Mouse (Mus musculus): Measurements from ENCODE around the gene Adig. TPM values are rescaled to one million over a fixed set of nuclear protein-coding genes. Genes with fewer than 3 reads are reported as not detected.

Gene Adig
- 10 to 100 TPM in 1 of 4 experiments, 1 to 10 TPM in 3; 3.6 to 11.6 (median 6.1) TPM for total RNA-seq (2022)

DNA sequence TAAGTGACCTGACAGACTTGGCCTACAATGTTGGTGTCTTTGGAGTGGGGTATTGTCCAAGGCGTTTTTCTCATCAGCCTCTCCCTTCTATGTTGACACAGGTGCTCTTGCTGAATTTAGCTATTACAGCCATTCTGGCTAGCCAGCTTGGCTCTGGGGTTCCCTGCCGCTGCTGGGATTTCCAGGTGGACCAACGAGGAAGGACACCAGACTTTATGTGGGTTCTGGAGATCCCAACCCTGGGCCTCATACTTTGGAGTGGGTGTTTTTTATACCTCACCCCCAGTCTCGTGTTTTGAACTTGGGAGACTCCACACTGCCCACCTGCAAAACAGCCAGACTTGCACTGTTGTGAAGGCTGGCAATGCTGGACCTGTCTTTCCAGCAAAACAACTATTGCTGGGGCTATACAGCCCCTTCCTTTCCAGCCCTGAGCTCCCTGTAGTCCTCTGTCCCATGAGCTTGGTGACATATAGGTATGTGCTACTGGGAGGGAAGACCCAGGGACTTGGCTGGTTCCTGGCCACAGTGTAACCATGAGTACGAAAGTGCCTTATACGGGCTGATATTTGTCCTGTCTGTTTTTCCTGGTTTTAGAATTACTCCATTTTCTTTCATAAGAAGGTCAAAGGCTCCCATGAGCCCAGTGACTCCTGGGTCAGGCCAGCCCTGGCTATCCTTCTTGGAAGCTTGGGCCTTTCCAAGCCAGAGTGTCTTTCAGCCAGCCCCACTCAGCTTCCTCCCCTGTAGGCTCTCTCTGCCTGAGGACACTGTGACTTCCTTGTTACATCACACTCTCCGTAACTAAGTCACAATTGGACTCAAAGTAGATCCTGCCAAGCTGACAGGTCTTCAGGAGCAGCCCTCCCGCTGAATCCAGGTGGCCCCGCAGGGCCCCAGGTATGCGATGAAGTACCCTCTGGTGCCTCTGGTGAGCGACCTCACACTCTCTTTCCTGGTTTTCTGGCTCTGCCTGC is at the start of gene Adig:
TSS of gene Adig (plus strand) at position 777 of the 977 bp plus-strand sequence.
- DNase-seq (ENCODE audit: low spot score): no peak

DNA sequence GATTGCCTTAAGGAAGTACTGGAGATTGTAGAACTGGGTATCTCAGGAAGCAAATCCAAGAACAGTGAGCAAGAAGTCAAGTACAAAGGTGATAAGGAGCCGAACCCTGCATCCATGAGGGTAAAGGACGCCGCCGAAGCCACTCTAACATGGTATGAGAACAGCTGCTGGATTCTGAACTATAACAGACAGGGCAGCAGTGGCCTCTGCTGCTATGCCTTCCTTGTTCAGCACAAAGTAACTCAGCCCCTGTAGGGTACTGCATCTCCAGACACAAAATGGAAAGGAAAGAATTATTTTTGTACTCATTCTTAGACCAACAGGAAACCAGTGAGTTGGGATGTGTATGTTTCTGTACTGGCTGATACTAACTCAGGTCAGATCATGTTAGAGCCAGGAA is 46.0 kb upstream of the Adig start:
- DNase-seq (ENCODE audit: low spot score): no peak

DNA sequence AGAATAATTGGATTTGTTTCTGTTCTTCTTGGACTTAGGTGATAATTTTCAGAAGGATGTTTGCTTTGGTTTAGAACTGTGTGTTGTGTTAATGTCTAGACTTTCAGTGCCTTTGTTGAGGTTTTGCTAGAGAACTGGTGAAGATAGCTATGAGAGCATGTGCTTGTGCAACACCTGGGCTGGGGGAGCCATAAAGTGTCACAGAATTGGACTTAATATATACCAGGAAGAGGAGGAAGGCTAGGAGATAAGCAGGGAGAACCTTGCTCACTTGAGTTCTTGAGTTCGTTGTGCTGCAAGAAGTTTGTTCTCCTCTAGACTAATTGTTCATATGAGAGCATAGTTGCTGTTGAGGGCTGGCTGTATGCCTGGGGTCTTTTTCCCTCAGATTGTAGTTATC is 44.8 kb upstream of the Adig start:
- DNase-seq (ENCODE audit: low spot score): no peak

DNA sequence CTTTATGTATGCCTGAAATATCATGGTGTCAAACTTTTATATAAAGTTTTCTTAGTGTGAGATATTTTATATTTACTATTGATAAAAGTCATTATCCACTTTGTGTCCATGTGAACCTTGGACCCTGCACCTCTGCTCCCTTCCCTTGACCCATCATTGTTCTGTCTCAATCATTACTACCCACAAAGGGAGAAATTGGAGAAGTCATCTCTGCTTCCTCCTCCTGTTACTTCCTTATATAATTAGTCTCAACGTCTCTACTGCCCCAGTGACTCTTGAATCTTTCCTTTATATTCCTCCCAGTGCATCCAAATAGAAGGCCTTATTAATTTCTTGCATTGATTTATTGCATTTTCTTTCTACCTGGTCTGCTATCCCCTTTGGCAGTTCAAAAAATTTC is 40.0 kb upstream of the Adig start:
- no peak for DNase-seq (ENCODE audit: low spot score)

DNA sequence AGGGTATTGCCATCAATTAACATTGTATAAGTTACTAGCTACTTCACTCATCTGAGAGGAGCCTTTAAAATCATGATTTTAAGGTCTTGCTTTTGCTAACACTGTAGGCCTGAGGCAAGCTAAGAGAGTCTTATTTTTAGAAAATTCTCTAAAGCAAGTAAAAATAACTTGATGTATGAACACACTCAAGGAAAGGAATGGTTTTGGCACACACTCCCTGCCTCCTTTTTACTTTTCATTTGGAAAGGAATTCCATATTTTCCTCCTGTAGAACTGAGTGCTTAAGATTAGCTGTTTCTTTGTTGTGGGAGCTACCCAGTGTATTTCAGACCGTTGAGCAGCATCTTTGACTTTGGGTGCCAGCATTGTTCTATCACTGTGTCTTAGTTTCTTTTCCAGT is 28.3 kb upstream of the Adig start:
- DNase-seq (ENCODE audit: low spot score): no peak

DNA sequence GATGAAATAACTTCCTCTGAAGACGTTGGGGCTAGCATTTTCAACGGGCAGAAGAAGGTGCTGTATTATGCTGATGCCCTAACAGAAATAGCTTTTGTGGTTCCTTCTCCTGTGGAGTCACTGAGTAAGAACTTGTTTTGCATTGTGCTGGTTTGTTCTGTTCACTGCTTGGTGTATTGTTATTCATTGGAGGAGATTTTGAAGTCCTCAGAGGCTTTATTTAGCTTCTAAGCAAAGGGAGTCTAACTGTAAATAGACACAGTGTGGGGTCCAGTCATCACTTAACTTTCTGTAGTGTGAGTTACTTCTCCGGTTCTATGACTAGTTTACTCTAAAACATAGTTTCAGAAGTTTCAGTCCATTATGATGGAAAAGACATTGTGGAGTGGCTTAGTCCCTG is 24.8 kb upstream of the Adig start:
- DNase-seq (ENCODE audit: low spot score): no peak

DNA sequence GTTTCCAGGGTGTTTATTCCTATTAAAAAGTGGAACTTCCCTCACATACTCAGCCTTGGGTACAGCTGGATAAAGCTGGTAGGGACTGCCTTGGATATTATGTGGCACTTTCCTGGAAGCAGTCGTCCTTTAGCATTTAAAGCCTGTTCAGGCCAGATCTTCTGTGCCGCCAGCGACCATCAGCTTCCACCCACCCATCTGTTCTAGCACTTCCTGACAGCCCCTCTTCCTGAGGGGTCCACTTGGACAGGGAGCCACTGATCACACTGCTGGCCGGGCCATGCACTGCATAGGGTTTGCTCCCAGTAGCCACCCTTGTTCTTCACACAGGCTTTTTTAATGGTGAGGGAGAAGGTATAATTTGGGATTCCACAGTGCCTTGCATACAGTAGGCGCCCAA is 4.0 kb upstream of the Adig start:
- DNase-seq (ENCODE audit: low spot score): no peak

DNA sequence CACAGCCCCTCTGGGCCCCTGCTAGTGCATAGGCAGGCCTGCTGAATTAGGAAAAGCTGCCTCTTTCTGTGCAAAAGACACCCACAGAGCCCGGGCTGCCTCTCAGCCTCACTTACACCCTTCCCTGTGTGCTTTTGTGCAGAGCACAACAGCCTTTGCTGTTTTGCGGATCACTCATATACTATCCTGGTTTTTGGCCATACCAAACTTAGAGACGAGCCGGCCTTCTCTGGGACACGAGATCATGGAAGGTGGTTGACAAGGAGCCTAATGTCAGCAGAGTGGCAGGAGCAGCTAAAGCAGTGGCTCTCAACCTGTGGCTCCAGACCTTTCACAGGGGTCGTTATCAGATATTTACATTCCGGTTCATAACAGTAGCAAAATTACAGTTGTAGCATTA is 814 bp downstream of the Adig start:
- no peak for DNase-seq (ENCODE audit: low spot score)

DNA sequence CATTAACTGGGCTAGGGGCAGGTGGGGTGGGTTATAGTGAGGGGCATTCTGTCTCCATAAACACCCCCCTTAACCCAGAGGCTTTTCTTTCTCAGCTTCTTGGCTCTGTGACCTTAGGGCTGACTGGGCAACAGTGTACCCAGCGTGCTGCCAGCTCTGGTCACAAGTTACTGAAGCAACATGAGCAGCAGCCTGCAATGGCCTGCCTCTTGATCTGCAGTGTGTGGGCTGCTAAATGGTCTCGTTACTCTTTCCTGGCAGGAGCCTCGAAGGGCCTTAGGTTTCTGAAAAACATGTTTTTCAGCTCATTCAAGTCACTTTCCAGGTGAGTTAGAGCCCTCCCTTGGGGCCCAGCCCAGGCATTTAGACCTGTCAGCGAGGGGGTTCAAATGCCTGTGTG is 1.3 kb downstream of the Adig start:
- peak; percentile 32 for DNase-seq (ENCODE audit: low spot score)

DNA sequence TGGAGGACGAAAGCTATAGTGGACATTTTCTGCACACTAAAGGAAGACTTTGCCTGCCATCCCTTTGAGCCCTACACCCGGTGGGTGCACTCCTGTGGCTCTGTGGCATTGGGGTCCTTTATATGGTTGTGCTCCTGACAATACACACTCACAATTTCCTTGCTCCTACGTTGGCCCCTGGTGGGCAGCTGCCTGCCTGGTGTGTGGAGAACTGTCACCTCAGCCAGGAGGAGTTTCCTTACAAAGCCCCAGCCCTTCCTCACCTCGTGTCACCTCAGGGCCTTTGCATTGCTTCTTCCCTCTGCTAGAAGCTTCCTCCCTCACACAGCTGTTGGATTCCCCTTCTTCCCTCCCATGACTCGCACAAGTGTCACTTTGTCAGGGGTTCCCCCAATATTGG is 4.1 kb downstream of the Adig start:
- no peak for DNase-seq (ENCODE audit: low spot score)

DNA sequence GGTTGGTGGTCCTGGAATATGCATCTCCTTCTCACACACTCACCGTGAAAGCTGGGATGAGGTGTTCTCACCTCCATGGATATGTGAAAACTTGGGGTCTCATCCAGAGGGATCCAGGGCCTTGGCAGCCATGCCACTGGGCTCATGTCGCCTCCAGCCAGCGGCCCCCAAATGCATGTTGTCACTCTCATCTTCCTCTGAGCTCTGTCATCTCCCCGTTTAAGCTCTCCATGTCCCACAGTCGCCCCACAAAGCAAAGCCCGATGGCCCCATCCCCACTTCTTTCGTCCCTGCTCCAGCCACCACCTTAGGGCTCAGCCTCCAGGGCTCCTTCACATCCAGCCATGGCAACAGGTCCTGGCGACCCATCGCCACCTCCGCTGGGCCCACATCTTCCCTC is 4.6 kb downstream of the Adig start:
- no peak for DNase-seq (ENCODE audit: low spot score)

DNA sequence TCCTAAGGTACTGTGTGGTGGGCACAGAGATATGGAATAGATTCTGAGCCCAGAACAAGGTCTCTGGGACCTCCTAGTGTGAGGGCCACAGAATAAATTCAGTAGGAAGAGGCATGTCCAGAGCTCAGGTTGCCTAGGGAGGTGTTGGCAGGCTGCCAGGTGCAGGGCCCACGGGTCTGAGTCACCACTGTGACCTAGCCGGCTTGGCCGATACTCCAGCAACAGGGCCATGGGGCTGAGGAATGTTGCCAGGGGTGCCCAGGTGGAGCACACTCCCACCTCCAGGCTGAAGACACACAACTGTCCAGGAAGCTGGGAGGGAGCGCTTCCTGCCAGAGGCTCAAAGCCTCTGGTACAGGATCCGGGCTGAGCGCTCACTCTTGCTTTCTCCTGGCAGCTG is 8.3 kb downstream of the Adig start:
- no peak for DNase-seq (ENCODE audit: low spot score)

DNA sequence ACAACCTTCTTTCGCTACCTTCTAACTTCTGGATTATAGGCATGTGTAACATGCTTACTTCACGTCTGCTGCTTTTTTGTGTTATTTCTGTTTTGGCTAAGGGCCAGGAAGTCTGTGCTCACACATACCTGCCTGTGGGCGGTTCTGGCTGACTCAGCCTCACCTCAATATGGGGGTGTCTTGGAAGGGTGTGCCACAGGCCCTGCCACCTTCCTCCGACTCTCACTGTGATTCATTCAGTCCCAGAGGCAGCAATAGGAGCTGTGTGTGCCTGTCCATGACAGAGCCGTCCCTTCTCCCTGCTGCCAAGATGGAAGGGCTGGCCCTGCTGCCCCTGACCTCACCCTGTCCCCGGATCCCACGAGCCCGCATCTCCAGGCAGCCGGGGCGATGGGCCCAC is 10.1 kb downstream of the Adig start, which contains the start of gene Arhgap40:
TSS of gene Arhgap40 (plus strand) at position 269 of the 400 bp plus-strand sequence.
- DNase-seq (ENCODE audit: low spot score): no peak

DNA sequence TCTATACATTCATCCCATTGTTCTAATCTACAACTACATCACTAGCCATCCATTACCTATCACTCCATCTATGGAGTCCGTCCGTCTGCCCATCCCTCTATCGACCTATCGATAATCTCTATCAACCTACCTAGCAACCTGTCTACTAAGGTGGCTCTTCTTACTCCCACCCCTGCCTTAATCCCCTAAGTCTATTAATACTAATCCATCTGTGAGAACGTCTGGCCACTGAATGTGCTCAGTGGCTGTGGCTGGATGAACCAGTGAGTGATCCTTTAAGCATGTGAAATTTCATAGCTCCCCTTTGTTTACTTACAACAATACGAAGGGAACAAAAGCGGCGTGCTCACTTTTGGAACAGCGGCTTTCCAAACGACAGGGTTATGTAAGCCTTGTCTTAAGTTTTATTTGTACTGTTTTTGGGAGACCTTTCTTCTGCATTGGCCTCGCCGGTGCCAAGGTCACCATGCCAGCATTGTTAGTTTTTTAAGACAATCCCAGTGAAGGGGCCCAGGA is 11.5 kb downstream of the Adig start:
- DNase-seq (ENCODE audit: low spot score): no peak

DNA sequence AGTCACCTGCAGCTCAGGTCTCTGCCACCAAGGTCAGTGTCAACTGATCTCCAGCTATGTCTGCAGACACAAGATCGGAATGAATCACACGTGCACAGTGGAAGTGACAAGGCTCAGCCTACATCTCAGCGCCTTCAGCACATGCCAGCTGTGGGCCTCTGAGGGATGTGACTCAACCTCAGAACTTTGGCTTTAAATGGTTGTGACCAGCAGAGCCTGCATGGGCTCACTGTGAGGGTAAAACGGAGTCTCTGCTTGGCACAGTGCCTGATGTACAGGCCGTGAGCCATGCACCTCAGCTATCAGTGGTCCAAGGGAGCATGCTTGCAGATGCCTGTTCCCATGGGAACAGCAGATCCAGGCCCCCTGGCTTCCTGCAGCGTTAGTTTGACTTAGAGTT is 16.2 kb downstream of the Adig start:
- no peak for DNase-seq (ENCODE audit: low spot score)

DNA sequence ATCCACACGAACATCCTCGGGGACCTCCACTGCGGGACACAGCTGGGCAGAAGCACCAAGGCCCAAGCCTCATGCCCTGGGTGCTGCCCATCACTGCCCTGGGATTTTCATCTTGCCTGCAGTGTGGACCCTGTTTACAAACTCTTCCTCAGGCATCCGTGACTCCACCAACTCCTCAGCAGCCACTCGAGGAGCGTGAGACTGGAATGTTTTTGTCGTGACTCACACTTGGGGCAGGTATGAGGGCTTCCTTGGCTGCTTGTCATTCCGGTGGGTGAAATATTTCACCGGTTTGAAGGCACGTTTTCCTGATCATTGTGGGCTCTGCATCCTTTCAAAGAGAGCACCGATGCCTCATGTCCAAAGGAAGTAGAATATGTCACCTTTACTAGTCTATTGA is 16.7 kb downstream of the Adig start:
- no peak for DNase-seq (ENCODE audit: low spot score)

DNA sequence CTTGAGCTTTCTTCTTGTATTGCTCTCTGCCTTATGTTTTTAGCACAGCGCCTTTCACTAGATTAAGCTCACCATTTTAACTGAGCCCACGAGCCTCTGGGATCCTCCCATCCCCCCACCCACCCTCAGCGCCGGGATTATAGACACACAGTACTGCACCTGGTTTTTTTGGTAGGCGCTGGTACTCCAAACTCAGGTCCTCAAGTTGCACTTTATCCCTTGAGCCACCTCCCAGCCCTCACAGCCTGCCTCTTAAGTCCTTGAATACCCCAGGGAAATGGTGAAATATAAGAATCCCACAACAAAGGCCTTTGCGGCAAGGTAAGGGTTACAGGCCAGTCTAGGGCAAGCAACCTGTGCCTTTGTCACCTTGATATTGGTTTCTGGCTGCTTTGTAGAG is 17.4 kb downstream of the Adig start:
- no peak for DNase-seq (ENCODE audit: low spot score)

DNA sequence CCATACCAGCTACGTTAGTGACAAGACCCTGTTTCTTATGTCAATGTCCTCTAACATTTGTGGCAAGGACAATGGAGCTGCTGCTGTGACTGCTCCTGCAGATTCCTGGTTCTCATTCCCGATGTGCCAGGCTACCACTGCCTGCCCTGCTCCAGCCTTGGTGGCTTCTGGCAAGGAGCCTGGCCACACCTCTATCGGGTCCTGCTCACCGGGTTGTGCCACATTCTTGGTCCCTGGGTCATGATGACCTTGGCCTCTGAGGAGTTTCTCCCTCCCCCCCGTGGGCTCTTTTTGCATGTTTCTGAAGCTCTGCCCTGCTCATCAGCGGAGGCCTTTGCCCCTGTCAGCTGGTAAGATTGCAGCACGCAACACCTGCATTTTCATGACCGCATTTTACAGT is 20.6 kb downstream of the Adig start:
- DNase-seq (ENCODE audit: low spot score): no peak

DNA sequence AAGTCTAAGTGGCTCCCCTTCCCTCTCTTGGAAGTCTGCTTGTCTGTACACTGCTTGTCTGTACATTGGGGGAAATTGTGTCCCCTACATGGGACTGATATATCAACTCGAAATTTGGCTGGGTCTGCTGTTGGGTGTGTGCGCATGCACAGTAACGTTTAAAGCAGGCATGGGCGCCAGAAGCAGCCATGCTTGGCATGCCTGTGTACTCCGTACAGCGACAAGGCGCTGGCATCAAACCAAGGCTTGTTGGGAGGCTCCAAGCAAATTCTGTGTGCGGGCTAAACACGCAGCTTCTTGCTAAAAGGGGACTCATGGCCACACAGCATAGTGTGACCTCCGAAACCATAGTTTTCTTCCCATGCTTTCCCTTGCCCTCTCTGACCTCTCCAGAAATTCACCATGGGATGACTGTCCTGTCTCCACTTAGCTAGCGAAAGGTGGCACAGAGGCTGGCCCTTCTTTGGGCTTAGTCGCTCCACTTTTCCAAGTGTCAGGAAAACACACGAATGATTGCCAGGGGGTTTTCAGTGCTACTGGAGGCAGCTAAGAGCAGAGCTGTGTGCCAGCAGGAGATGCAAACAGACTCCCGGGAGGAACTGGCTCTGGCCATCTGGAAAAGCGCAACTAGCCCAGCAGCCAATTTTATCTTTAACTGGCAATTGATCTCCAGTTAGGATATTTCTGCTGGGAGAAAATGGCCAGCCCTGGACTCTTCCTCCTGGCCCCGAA is 21.9 kb downstream of the Adig start:
- no peak for DNase-seq (ENCODE audit: low spot score)

DNA sequence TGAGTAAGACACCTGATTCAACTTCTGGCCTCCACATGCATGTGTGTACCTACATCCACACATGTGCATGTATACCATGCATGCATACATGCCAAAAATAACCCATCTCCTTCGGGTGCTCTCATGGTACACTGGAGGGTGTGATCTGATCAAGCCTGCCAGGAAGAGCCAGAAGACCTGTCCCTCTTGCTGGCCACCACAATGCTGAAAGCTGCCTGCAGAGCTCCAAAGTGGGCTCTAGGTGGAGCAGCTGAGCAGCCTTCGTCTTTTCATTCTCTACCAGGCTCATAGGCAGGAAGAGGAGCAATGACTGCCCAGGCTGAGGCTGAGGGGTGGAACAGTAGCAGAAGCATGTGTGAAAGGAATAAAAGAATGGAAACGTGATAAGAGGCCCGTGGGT is 31.7 kb downstream of the Adig start:
- peak; percentile 31 for DNase-seq (ENCODE audit: low spot score)

DNA sequence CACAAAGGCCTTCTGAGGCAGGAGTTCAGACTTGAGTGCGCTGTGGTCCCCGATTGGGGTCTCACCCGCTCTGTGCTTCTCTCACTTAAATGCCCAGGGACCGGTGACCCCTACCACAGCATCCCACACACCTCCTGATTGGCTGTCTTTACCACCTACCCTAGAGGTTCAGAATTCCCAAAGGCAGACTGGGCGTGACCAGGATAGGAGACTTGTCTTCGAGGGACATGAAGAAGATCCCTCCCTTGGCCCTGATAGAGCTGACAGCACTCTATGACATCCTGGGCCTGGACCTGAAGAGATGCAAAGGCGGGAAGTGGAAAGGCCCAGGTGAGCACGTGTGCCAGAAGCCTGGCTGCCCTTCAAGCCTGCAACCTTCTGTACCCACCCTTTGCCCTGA is 32.1 kb downstream of the Adig start:
- DNase-seq (ENCODE audit: low spot score): no peak

DNA sequence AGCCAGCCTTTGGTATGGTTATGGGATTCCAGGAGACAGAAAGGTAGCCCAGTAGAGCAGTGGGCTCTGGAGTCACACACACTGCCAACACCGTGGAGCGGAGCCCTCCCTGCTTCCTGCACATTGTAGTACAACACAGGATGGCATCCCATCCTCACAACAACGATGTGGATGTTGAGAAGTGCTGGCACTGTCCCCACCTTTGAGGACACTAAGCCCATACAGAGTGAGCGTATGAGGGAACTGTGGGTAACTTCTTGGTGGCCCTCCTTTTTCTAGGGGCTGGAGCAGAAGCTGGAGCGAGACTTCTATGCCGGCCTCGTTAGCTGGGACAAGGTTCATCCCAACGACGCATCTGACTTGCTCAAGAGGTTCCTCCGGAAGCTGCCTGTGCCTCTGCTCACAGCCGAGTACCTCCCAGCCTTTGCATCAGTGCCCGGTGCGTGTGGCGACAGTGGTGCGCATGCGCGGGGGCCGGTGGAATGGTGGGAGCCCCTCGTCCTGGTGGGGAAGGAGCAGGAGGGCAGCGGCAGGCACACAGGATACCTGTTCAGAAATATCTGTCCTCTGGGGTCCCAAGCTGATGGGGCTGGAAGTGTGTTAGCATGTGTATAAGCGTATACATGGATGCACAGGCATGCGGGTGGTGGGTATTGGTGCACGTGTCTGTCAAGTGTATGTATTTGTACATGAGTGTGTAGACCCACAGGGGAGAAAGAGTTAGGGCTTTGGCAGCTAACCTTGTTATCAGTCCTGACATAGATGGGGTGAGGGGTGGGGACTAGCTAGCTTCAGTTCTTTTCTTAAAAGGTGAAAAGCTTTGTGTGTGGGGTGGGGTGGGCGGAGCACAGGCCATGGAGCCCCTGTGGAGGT is 37.3 kb downstream of the Adig start:
- DNase-seq (ENCODE audit: low spot score): no peak
